ENCODE assay signal across 11 mouse cellular contexts in genomic region chr11:6519491-6520033, GRCm38 (mm10). TPM values are rescaled to one million over a fixed set of nuclear protein-coding genes. Genes with fewer than 3 reads are reported as not detected.
A peak's percentile ranks its signal among the peaks of the same experiment; 100 is the strongest.
DNase-seq lines count a peak whose midpoint lies in the region; ATAC-seq and TF ChIP-seq lines count a peak whose summit lies in the region.
"Had no signal": no experiment of that assay in that cellular context is flagged by ENCODE, and none has a peak within 500 bp of the region (broad histone marks: within the 10 kb centered on the region; RNA-seq: fewer than 3 reads in every experiment).

No protein-coding gene starts in this region.

- peaks cover 9% of the 10 kb centered on the region for H3K36me3 ChIP-seq in limb, embryonic 12.5 days
- peaks cover 13% of the 10 kb centered on the region for H3K36me3 ChIP-seq in limb, embryonic 10.5 days
- H3K36me3 ChIP-seq in macrophage (ENCODE audit: inconsistent target) = peaks cover 40% of the 10 kb centered on the region
- H3K36me3 ChIP-seq in forebrain, embryonic 11.5 days (ENCODE audit: control insufficient read depth, insufficient read depth, low read length) = peaks cover under 1% of the 10 kb centered on the region
- H3K36me3 ChIP-seq in forebrain, postnatal 0 days (ENCODE audit: insufficient read depth) = peaks cover 3% of the 10 kb centered on the region

- no peaks in the 10 kb centered on the region for H3K27me3 ChIP-seq in limb, embryonic 12.5 days
- H3K27me3 ChIP-seq in limb, embryonic 10.5 days (ENCODE audit: low read depth, poor library complexity, severe bottlenecking) = no peaks in the 10 kb centered on the region
- H3K27me3 ChIP-seq in forebrain, embryonic 11.5 days (ENCODE audit: control insufficient read depth, insufficient read depth, low read length) = no peaks in the 10 kb centered on the region
- no peaks in the 10 kb centered on the region for H3K27me3 ChIP-seq in forebrain, postnatal 0 days (ENCODE audit: insufficient read depth, low read length)
- H3K27me3 ChIP-seq: embryonic facial prominence, embryonic 15.5 days had no signal

- no peak overlapping the region for H3K4me3 ChIP-seq in limb, embryonic 12.5 days (replicated peaks)
- H3K4me3 ChIP-seq in limb, embryonic 10.5 days = no peak overlapping the region
- peak overlapping the region; percentile 89 for H3K4me3 ChIP-seq in macrophage (ENCODE audit: inconsistent target)
- no peak overlapping the region for H3K4me3 ChIP-seq in forebrain, embryonic 11.5 days (ENCODE audit: low read depth, low read length)
- no peak overlapping the region for H3K4me3 ChIP-seq in forebrain, postnatal 0 days (ENCODE audit: low read depth, low read length)
- H3K4me3 ChIP-seq: embryonic facial prominence, embryonic 15.5 days had no signal

- no peaks in the 10 kb centered on the region for H3K4me1 ChIP-seq in limb, embryonic 12.5 days (replicated peaks)
- no peaks in the 10 kb centered on the region; the same call in 1 of the 2 replicates for H3K4me1 ChIP-seq in limb, embryonic 10.5 days
- H3K4me1 ChIP-seq in forebrain, embryonic 11.5 days (replicated peaks; ENCODE audit: control insufficient read depth, insufficient read depth, low read length) = no peaks in the 10 kb centered on the region
- H3K4me1 ChIP-seq in forebrain, postnatal 0 days (ENCODE audit: insufficient read depth) = no peaks in the 10 kb centered on the region
- H3K4me1 ChIP-seq: embryonic facial prominence, embryonic 15.5 days had no signal

- no peaks in the 10 kb centered on the region for H3K9me3 ChIP-seq in limb, embryonic 12.5 days
- H3K9me3 ChIP-seq in limb, embryonic 10.5 days (replicated peaks) = no peaks in the 10 kb centered on the region
- no peaks in the 10 kb centered on the region for H3K9me3 ChIP-seq in forebrain, embryonic 11.5 days (ENCODE audit: control insufficient read depth, low read length)
- no peaks in the 10 kb centered on the region for H3K9me3 ChIP-seq in forebrain, postnatal 0 days (ENCODE audit: low read length)
- H3K9me3 ChIP-seq: embryonic facial prominence, embryonic 15.5 days had no signal

- H3K79me2 ChIP-seq in macrophage (ENCODE audit: inconsistent target) = peaks cover 56% of the 10 kb centered on the region

- WGBS in limb, embryonic 12.5 days = 86% methylated on average over 11 of the region's 11 CpGs
- WGBS in limb, embryonic 10.5 days = 78% methylated on average over 11 of the region's 11 CpGs
- under 1% methylated on average over 11 of the region's 11 CpGs for WGBS in macrophage (ENCODE audit: missing documents)
- 76% methylated on average over 11 of the region's 11 CpGs for WGBS in forebrain, embryonic 11.5 days
- 80% methylated on average over 11 of the region's 11 CpGs for WGBS in forebrain, postnatal 0 days

- H3K9ac ChIP-seq in limb, embryonic 12.5 days (replicated peaks) = 0 out of 2 replicates have a peak overlapping the region, but pooled peaks have one; percentile 27
- no peak overlapping the region for H3K9ac ChIP-seq in forebrain, embryonic 11.5 days (ENCODE audit: low read length)
- no peak overlapping the region for H3K9ac ChIP-seq in forebrain, postnatal 0 days
- H3K9ac ChIP-seq: embryonic facial prominence, embryonic 15.5 days; lung, embryonic 14.5 days had no signal

- H3K27ac ChIP-seq in limb, embryonic 12.5 days = no peak overlapping the region
- no peak overlapping the region for H3K27ac ChIP-seq in limb, embryonic 10.5 days
- H3K27ac ChIP-seq in macrophage = peak overlapping the region; percentile 91
- no peak overlapping the region for H3K27ac ChIP-seq in forebrain, embryonic 11.5 days (ENCODE audit: low read depth, low read length)
- H3K27ac ChIP-seq in forebrain, postnatal 0 days (ENCODE audit: low read depth, low read length) = no peak overlapping the region
- H3K27ac ChIP-seq: embryonic facial prominence, embryonic 15.5 days; kidney, postnatal 0 days had no signal

- no peak for DNase-seq in limb, embryonic 10.5 days (ENCODE audit: low spot score)
- DNase-seq in thymus, postnatal 14 days = peak; percentile 70
- no peak for DNase-seq in urinary bladder, adult 18-20 months (ENCODE audit: low spot score in 2 of 2)
- no peak for DNase-seq in forebrain, embryonic 11.5 days (ENCODE audit: low spot score)
- no peak for DNase-seq in forebrain, postnatal 0 days
- DNase-seq: lung, embryonic 14.5 days had no signal

- TF ChIP-seq CTCF in forebrain, postnatal 0 days (IDR thresholded peaks at IDR 0.05; ENCODE audit: low read depth) = no peak

- no peak for ATAC-seq in limb, embryonic 12.5 days (ENCODE audit: insufficient number of reproducible peaks, insufficient read depth, low FRiP score, low TSS enrichment, low read depth)
- ATAC-seq in common myeloid progenitor, adult 5-6 weeks (replicated peaks; ENCODE audit: low read depth, poor library complexity, severe bottlenecking) = peak; percentile 64
- ATAC-seq in forebrain, embryonic 11.5 days (replicated peaks; ENCODE audit: low FRiP score) = no peak
- ATAC-seq in forebrain, postnatal 0 days = no peak

- no peak overlapping the region for H3K4me2 ChIP-seq in limb, embryonic 12.5 days
- no peak overlapping the region for H3K4me2 ChIP-seq in forebrain, embryonic 11.5 days (ENCODE audit: low read depth, low read length, severe bottlenecking)
- no peak overlapping the region for H3K4me2 ChIP-seq in forebrain, postnatal 0 days (ENCODE audit: low read depth)
- H3K4me2 ChIP-seq: embryonic facial prominence, embryonic 15.5 days; lung, embryonic 14.5 days had no signal

RNA-seq across cellular contexts. Expression of gene Myo1g, which starts 1.2 kb away (rescaled TPM):
- 0.66 and 1.8 TPM in 2 replicates for polyA plus RNA-seq in limb, embryonic 12.5 days (2016; fragmentation: Nextera tagmentation; extraction: Ambion mirVana)
- 0.80 and 0.86 TPM in 2 replicates for polyA plus RNA-seq in limb, embryonic 10.5 days (2016; fragmentation: Nextera tagmentation; extraction: Ambion mirVana)
- 27.1 and 38.1 TPM in 2 replicates for total RNA-seq in common myeloid progenitor, adult 5-6 weeks (2017)
- 1,000 to 10,000 TPM in 3 of 26 experiments, 100 to 1,000 TPM in 23; 308 to 2,013 (median 470) TPM for total RNA-seq in macrophage (2018; cell fraction: chromatin; rRNA removed)
- total RNA-seq in macrophage (2018; cell fraction: cytosol; rRNA removed) = 100 to 1,000 TPM in 12 of 26 experiments, 10 to 100 TPM in 14; 57.8 to 153 (median 97.1) TPM
- total RNA-seq in macrophage (2018; cell fraction: nucleus; rRNA removed) = 1,000 to 10,000 TPM in 2 of 26 experiments, 100 to 1,000 TPM in 24; 212 to 1,497 (median 266) TPM
- 54.3 to 64.8 TPM (median 54.5 TPM) in 3 replicates for polyA plus RNA-seq in macrophage (2018)
- polyA plus RNA-seq in forebrain, embryonic 11.5 days (2014; fragmentation: Nextera tagmentation; extraction: Ambion mirVana) = 0.16 and 0.63 TPM in 2 replicates
- 0.23 and 0.90 TPM in 2 replicates for total RNA-seq in forebrain, postnatal 0 days (2014; rRNA removed)
- 0.24 and 0.75 TPM in 2 replicates for polyA plus RNA-seq in forebrain, postnatal 0 days (2015; fragmentation: Nextera tagmentation; extraction: Ambion mirVana)

RNA-seq across cellular contexts. Expression of gene Ccm2, which starts 27.1 kb away (rescaled TPM):
- 98.0 and 100 TPM in 2 replicates for polyA plus RNA-seq in limb, embryonic 12.5 days (2016; fragmentation: Nextera tagmentation; extraction: Ambion mirVana)
- polyA plus RNA-seq in limb, embryonic 10.5 days (2016; fragmentation: Nextera tagmentation; extraction: Ambion mirVana) = 125 and 132 TPM in 2 replicates
- total RNA-seq in common myeloid progenitor, adult 5-6 weeks (2017) = 36.7 and 39.4 TPM in 2 replicates
- 100 to 1,000 TPM in 3 of 26 experiments, 10 to 100 TPM in 23; 30.2 to 131 (median 60.0) TPM for total RNA-seq in macrophage (2018; cell fraction: chromatin; rRNA removed)
- 10 to 100 TPM; 31.5 to 73.5 (median 61.7) TPM for total RNA-seq in macrophage (2018; cell fraction: cytosol; rRNA removed)
- total RNA-seq in macrophage (2018; cell fraction: nucleus; rRNA removed) = 100 to 1,000 TPM in 1 of 26 experiments, 10 to 100 TPM in 25; 28.0 to 103 (median 45.3) TPM
- 52.8 to 75.3 TPM (median 58.4 TPM) in 3 replicates for polyA plus RNA-seq in macrophage (2018)
- 90.8 and 97.2 TPM in 2 replicates for polyA plus RNA-seq in forebrain, embryonic 11.5 days (2014; fragmentation: Nextera tagmentation; extraction: Ambion mirVana)
- 58.9 and 65.6 TPM in 2 replicates for total RNA-seq in forebrain, postnatal 0 days (2014; rRNA removed)
- polyA plus RNA-seq in forebrain, postnatal 0 days (2015; fragmentation: Nextera tagmentation; extraction: Ambion mirVana) = 84.0 and 84.7 TPM in 2 replicates

RNA-seq across cellular contexts. Expression of gene Purb, which starts 43.8 kb away (rescaled TPM):
- polyA plus RNA-seq in limb, embryonic 12.5 days (2016; fragmentation: Nextera tagmentation; extraction: Ambion mirVana) = 22.6 TPM in 2 replicates
- 15.9 and 17.9 TPM in 2 replicates for polyA plus RNA-seq in limb, embryonic 10.5 days (2016; fragmentation: Nextera tagmentation; extraction: Ambion mirVana)
- total RNA-seq in common myeloid progenitor, adult 5-6 weeks (2017) = 65.8 and 78.7 TPM in 2 replicates
- total RNA-seq in macrophage (2018; cell fraction: chromatin; rRNA removed) = 10 to 100 TPM; 24.8 to 61.9 (median 42.8) TPM
- 10 to 100 TPM; 26.5 to 68.4 (median 42.4) TPM for total RNA-seq in macrophage (2018; cell fraction: cytosol; rRNA removed)
- 10 to 100 TPM; 41.5 to 75.6 (median 54.1) TPM for total RNA-seq in macrophage (2018; cell fraction: nucleus; rRNA removed)
- polyA plus RNA-seq in macrophage (2018) = 23.4 to 30.1 TPM (median 28.8 TPM) in 3 replicates
- 14.0 and 15.0 TPM in 2 replicates for polyA plus RNA-seq in forebrain, embryonic 11.5 days (2014; fragmentation: Nextera tagmentation; extraction: Ambion mirVana)
- 49.9 and 53.5 TPM in 2 replicates for total RNA-seq in forebrain, postnatal 0 days (2014; rRNA removed)
- polyA plus RNA-seq in forebrain, postnatal 0 days (2015; fragmentation: Nextera tagmentation; extraction: Ambion mirVana) = 10.9 and 18.6 TPM in 2 replicates

Comparison
In these comparisons a context has a peak if more than half of its experiments do, and no peak if none do; other contexts are left out.
1. RNA of gene Myo1g, which starts 1.2 kb away (polyA plus RNA-seq): 54.3 to 64.8 TPM in macrophage; 0.80 to 0.86 TPM in limb, embryonic 10.5 days, 0.24 to 0.75 TPM in forebrain, postnatal 0 days, 0.66 to 1.8 TPM in limb, embryonic 12.5 days and 0.16 to 0.63 TPM in forebrain, embryonic 11.5 days; every median in the first group is over 10 times any median in the second.